Mouse (Mus musculus): ENCODE measurements at regions not wholly inside any gene's neighbourhood (a gene's known extent, or its start where the extent isn't known, plus 50 kb on each side); places are given as distances from the start of the nearest gene placed in this dataset.

GRCm38 (mm10) chr2:128296897-128297296 lies 171.1 kb downstream of the Bcl2l11 start:
- no peak overlapping the region for H3K9ac ChIP-seq (replicated peaks; ENCODE audit: low read depth, low read length)
- H3K27ac ChIP-seq (ENCODE audit: low read depth), result no peak overlapping the region
- peaks cover 3% of the 10 kb centered on the region; the same call in 1 of the 2 replicates for H3K9me3 ChIP-seq (replicated peaks; ENCODE audit: control insufficient read depth, low read length)
- H3K4me1 ChIP-seq (ENCODE audit: control insufficient read depth, insufficient read depth), result peaks cover 6% of the 10 kb centered on the region; the same call in 1 of the 2 replicates
- no peak overlapping the region for H3K4me2 ChIP-seq (ENCODE audit: low read depth, low read length)
- 38% methylated on average over 5 of the region's 5 CpGs for WGBS
- H3K27me3 ChIP-seq (ENCODE audit: control insufficient read depth, insufficient read depth, low read length), result no peaks in the 10 kb centered on the region
- H3K4me3 ChIP-seq (ENCODE audit: low read depth, low read length), result no peak overlapping the region
- H3K36me3 ChIP-seq (replicated peaks; ENCODE audit: control insufficient read depth, insufficient read depth, low read length), result no peaks in the 10 kb centered on the region
- ATAC-seq (ENCODE audit: insufficient read depth, low read depth) (no peak), DNase-seq (ENCODE audit: low spot score) (peak; percentile 28)
- TF ChIP-seq EP300 (IDR thresholded peaks at IDR 0.05; ENCODE audit: low read depth) (no peak), CTCF (IDR thresholded peaks at IDR 0.05; ENCODE audit: low read depth) (no peak)

- no peaks in the 10 kb centered on the region for H3K27me3 ChIP-seq (ENCODE audit: control insufficient read depth, insufficient read depth, low read length)
- no peak overlapping the region for H3K27ac ChIP-seq (ENCODE audit: low read depth)
- DNase-seq (ENCODE audit: low spot score) (no peak), ATAC-seq (ENCODE audit: insufficient read depth, low read depth) (no peak)
- TF ChIP-seq CTCF (IDR thresholded peaks at IDR 0.05; ENCODE audit: low read depth), result no peak
- TF ChIP-seq EP300 (IDR thresholded peaks at IDR 0.05; ENCODE audit: low read depth), result no peak
- H3K4me3 ChIP-seq (ENCODE audit: low read depth, low read length), result no peak overlapping the region
- H3K4me2 ChIP-seq (ENCODE audit: low read depth, low read length), result no peak overlapping the region
- H3K4me1 ChIP-seq (ENCODE audit: control insufficient read depth, insufficient read depth), result peaks cover 6% of the 10 kb centered on the region; the same call in 1 of the 2 replicates
- WGBS, result 72% methylated on average over 5 of the region's 5 CpGs
- H3K9me3 ChIP-seq (replicated peaks; ENCODE audit: control insufficient read depth, low read length), result no peaks in the 10 kb centered on the region
- no peak overlapping the region for H3K9ac ChIP-seq (replicated peaks; ENCODE audit: low read depth, low read length)
- H3K36me3 ChIP-seq (replicated peaks; ENCODE audit: control insufficient read depth, insufficient read depth, low read length), result no peaks in the 10 kb centered on the region
Observed at GRCm38 (mm10) chr2:128297821-128298220, 172.0 kb downstream of the Bcl2l11 start.

- TF ChIP-seq EP300 (IDR thresholded peaks at IDR 0.05; ENCODE audit: low read depth) (no peak), CTCF (IDR thresholded peaks at IDR 0.05; ENCODE audit: low read depth) (no peak)
- no peaks in the 10 kb centered on the region for H3K36me3 ChIP-seq (replicated peaks; ENCODE audit: control insufficient read depth, insufficient read depth, low read length)
- H3K27me3 ChIP-seq (ENCODE audit: control insufficient read depth, insufficient read depth, low read length), result no peaks in the 10 kb centered on the region
- H3K4me1 ChIP-seq (ENCODE audit: control insufficient read depth, insufficient read depth), result peaks cover 6% of the 10 kb centered on the region; the same call in 1 of the 2 replicates
- H3K9ac ChIP-seq (replicated peaks; ENCODE audit: low read depth, low read length), result no peak overlapping the region
- no peak overlapping the region for H3K4me3 ChIP-seq (ENCODE audit: low read depth, low read length)
- H3K27ac ChIP-seq (ENCODE audit: low read depth), result no peak overlapping the region
- no peaks in the 10 kb centered on the region for H3K9me3 ChIP-seq (replicated peaks; ENCODE audit: control insufficient read depth, low read length)
- ATAC-seq (ENCODE audit: insufficient read depth, low read depth) (no peak), DNase-seq (ENCODE audit: low spot score) (no peak)
- 86% methylated on average over 8 of the region's 8 CpGs for WGBS
- no peak overlapping the region for H3K4me2 ChIP-seq (ENCODE audit: low read depth, low read length)
Observed at GRCm38 (mm10) chr2:128298996-128299395, 173.2 kb downstream of the Bcl2l11 start.

GRCm38 (mm10) chr2:128301709-128302108 lies 175.9 kb downstream of the Bcl2l11 start:
- Histone ChIP-seq H3K4me2 (ENCODE audit: low read depth, low read length) (no peak overlapping the region), H3K4me3 (ENCODE audit: low read depth, low read length) (no peak overlapping the region), H3K27me3 (ENCODE audit: control insufficient read depth, insufficient read depth, low read length) (no peaks in the 10 kb centered on the region), H3K4me1 (ENCODE audit: control insufficient read depth, insufficient read depth) (no peaks in the 10 kb centered on the region), H3K9ac (replicated peaks; ENCODE audit: low read depth, low read length) (no peak overlapping the region), H3K27ac (ENCODE audit: low read depth) (no peak overlapping the region), H3K36me3 (replicated peaks; ENCODE audit: control insufficient read depth, insufficient read depth, low read length) (no peaks in the 10 kb centered on the region), H3K9me3 (replicated peaks; ENCODE audit: control insufficient read depth, low read length) (no peaks in the 10 kb centered on the region)
- 48% methylated on average over 8 of the region's 8 CpGs for WGBS
- DNase-seq (ENCODE audit: low spot score) (no peak), ATAC-seq (ENCODE audit: insufficient read depth, low read depth) (no peak)
- TF ChIP-seq EP300 (IDR thresholded peaks at IDR 0.05; ENCODE audit: low read depth) (no peak), CTCF (IDR thresholded peaks at IDR 0.05; ENCODE audit: low read depth) (no peak)

GRCm38 (mm10) chr2:128304063-128304712 lies 178.3 kb downstream of the Bcl2l11 start:
- ATAC-seq (ENCODE audit: insufficient read depth, low read depth) (no peak), DNase-seq (ENCODE audit: low spot score) (no peak)
- WGBS, result 49% methylated on average over 12 of the region's 12 CpGs
- no peaks in the 10 kb centered on the region for H3K27me3 ChIP-seq (ENCODE audit: control insufficient read depth, insufficient read depth, low read length)
- no peaks in the 10 kb centered on the region for H3K9me3 ChIP-seq (replicated peaks; ENCODE audit: control insufficient read depth, low read length)
- no peak overlapping the region for H3K4me2 ChIP-seq (ENCODE audit: low read depth, low read length)
- H3K36me3 ChIP-seq (replicated peaks; ENCODE audit: control insufficient read depth, insufficient read depth, low read length), result no peaks in the 10 kb centered on the region
- H3K4me1 ChIP-seq (ENCODE audit: control insufficient read depth, insufficient read depth), result no peaks in the 10 kb centered on the region
- TF ChIP-seq EP300 (IDR thresholded peaks at IDR 0.05; ENCODE audit: low read depth) (no peak), CTCF (IDR thresholded peaks at IDR 0.05; ENCODE audit: low read depth) (no peak)
- no peak overlapping the region for H3K4me3 ChIP-seq (ENCODE audit: low read depth, low read length)
- no peak overlapping the region for H3K9ac ChIP-seq (replicated peaks; ENCODE audit: low read depth, low read length)
- H3K27ac ChIP-seq (ENCODE audit: low read depth), result no peak overlapping the region

GRCm38 (mm10) chr2:128306693-128307092 lies 180.9 kb downstream of the Bcl2l11 start:
- TF ChIP-seq CTCF (IDR thresholded peaks at IDR 0.05; ENCODE audit: low read depth), result no peak
- no peak for TF ChIP-seq EP300 (IDR thresholded peaks at IDR 0.05; ENCODE audit: low read depth)
- H3K4me3 ChIP-seq (ENCODE audit: low read depth, low read length), result no peak overlapping the region
- H3K4me2 ChIP-seq (ENCODE audit: low read depth, low read length), result no peak overlapping the region
- H3K9me3 ChIP-seq (replicated peaks; ENCODE audit: control insufficient read depth, low read length), result no peaks in the 10 kb centered on the region
- H3K27ac ChIP-seq (ENCODE audit: low read depth), result no peak overlapping the region
- no peaks in the 10 kb centered on the region for H3K36me3 ChIP-seq (replicated peaks; ENCODE audit: control insufficient read depth, insufficient read depth, low read length)
- DNase-seq (ENCODE audit: low spot score) (no peak), ATAC-seq (ENCODE audit: insufficient read depth, low read depth) (no peak)
- WGBS, result 33% methylated on average over 6 of the region's 6 CpGs
- no peaks in the 10 kb centered on the region for H3K27me3 ChIP-seq (ENCODE audit: control insufficient read depth, insufficient read depth, low read length)
- H3K9ac ChIP-seq (replicated peaks; ENCODE audit: low read depth, low read length), result no peak overlapping the region
- H3K4me1 ChIP-seq (ENCODE audit: control insufficient read depth, insufficient read depth), result peaks cover 14% of the 10 kb centered on the region
